Mouse (Mus musculus) neural tube, embryonic 15.5 days (tissue): ENCODE data around the gene Arid5b. TPM values are rescaled to one million over a fixed set of nuclear protein-coding genes. Genes with fewer than 3 reads are reported as not detected.
"Not testable (repeated sequence)": the region's sequence is repeated elsewhere in the genome, so short reads cannot be mapped to it uniquely, and the experiment has no call there.

Experiments used
- ATAC-seq: fragments of 200-750 bp; cut with Nextera tagmentation; 2 replicates; pipeline ENCODE4 v1.8.0; 2017; ENCODE audit warnings: mild to moderate bottlenecking, moderate TSS enrichment, moderate library complexity; ENCODE audit not compliant: low FRiP score
- H3K27ac ChIP-seq: fragments of 300-500 bp; sonication (generic); replicated peaks from 2 replicates; pipeline ENCODE4 v1.5.1; 2015; ENCODE audit warnings: mild to moderate bottlenecking, inconsistent platforms
- H3K27me3 ChIP-seq: fragments of 300-500 bp; sonication (generic); replicated peaks from 2 replicates; pipeline ENCODE4 v1.6.1; 2015; ENCODE audit warnings: inconsistent platforms
- H3K36me3 ChIP-seq: fragments of 300-500 bp; sonication (generic); 2 replicates; pipeline ENCODE4 v1.6.1; 2015; ENCODE audit warnings: inconsistent platforms
- H3K4me1 ChIP-seq: fragments of 300-500 bp; sonication (generic); 2 replicates; pipeline ENCODE4 v1.6.1; 2015; ENCODE audit warnings: inconsistent platforms
- H3K4me2 ChIP-seq: fragments of 300-500 bp; sonication (generic); 2 replicates; pipeline ENCODE4 v1.6.1; 2015; ENCODE audit warnings: inconsistent platforms, mild to moderate bottlenecking, moderate library complexity
- H3K4me3 ChIP-seq: fragments of 300-500 bp; sonication (generic); replicated peaks from 2 replicates; pipeline ENCODE4 v1.5.1; 2015; ENCODE audit warnings: mild to moderate bottlenecking, inconsistent platforms
- H3K9ac ChIP-seq: fragments of 300-500 bp; sonication (generic); replicated peaks from 2 replicates; pipeline ENCODE4 v1.6.1; 2015; ENCODE audit warnings: mild to moderate bottlenecking, inconsistent platforms
- H3K9me3 ChIP-seq: fragments of 300-500 bp; sonication (generic); replicated peaks from 2 replicates; pipeline ENCODE4 v1.6.1; 2016; ENCODE audit warnings: inconsistent platforms
- whole genome bisulfite sequencing: fragments of 180-500 bp; shearing (Covaris S2); methylation state at CpG from one replicate; pipeline ENCODE4 v1.1.7; 2015; ENCODE audit warnings: mixed read lengths; 5-methylcytosine and 5-hydroxymethylcytosine counted together
- polyA plus RNA-seq: library from polyadenylated mRNA; unstranded; fragments of >200 nt; fragmentation: Nextera tagmentation; extraction: Ambion mirVana; gene quantifications from 2 replicates; pipeline ENCODE4 v1.2.1, GENCODE M21; 2015

Gene Arid5b
- polyA plus RNA-seq, 1 experiment from 2014 or later: 18.4 TPM

DNA sequence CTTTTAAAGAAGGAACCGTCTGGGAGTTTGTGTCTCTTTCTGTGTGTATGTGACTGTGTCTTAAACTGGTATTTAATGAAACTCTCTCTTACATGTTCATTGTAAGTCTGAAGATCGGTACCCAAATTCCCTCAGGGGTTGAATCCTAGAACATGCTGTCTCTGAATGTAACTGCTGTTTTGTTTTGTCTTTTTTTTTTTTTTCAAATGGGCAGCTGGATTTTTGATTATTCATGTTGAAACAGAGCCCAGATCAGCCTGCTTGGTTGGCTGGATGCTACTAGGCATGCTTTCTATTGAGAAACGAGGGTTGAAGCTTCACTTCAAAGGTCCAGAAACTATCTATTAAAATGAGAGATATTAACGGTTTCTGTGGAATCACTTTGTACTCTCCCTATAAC lies 177.3 kb downstream of the Arid5b start:
- Histone ChIP-seq H3K36me3 (peaks cover 25% of the 10 kb centered on the region), H3K4me3 (no peak overlapping the region), H3K27me3 (no peaks in the 10 kb centered on the region), H3K9me3 (no peaks in the 10 kb centered on the region), H3K4me2 (no peak overlapping the region), H3K9ac (no peak overlapping the region), H3K4me1 (peaks cover 23% of the 10 kb centered on the region), H3K27ac (no peak overlapping the region)
- 80% methylated on average over 4 of the region's 4 CpGs for WGBS
- ATAC-seq: no peak

- H3K36me3 ChIP-seq: peaks cover 30% of the 10 kb centered on the region
- no peaks in the 10 kb centered on the region for H3K27me3 ChIP-seq
- WGBS: 80% methylated on average over 8 of the region's 8 CpGs
- H3K9ac ChIP-seq: no peak overlapping the region
- H3K4me2 ChIP-seq: no peak overlapping the region
- H3K27ac ChIP-seq: no peak overlapping the region
- peaks cover 16% of the 10 kb centered on the region for H3K4me1 ChIP-seq
- no peak overlapping the region for H3K4me3 ChIP-seq
- ATAC-seq: no peak
- no peaks in the 10 kb centered on the region for H3K9me3 ChIP-seq
Measured at GRCm38 (mm10) chr10:68100506-68100905, 178.0 kb downstream of the Arid5b start.

GRCm38 (mm10) chr10:68099801-68100200 lies 178.7 kb downstream of the Arid5b start:
- H3K9ac ChIP-seq, ATAC-seq, H3K27ac ChIP-seq, H3K4me2 ChIP-seq, H3K4me3 ChIP-seq, H3K27me3 ChIP-seq, H3K4me1 ChIP-seq, H3K9me3 ChIP-seq: not testable (repeated sequence)
- 95% methylated on average over 7 of the region's 7 CpGs for WGBS
- H3K36me3 ChIP-seq: peaks cover 30% of the 10 kb centered on the region

DNA sequence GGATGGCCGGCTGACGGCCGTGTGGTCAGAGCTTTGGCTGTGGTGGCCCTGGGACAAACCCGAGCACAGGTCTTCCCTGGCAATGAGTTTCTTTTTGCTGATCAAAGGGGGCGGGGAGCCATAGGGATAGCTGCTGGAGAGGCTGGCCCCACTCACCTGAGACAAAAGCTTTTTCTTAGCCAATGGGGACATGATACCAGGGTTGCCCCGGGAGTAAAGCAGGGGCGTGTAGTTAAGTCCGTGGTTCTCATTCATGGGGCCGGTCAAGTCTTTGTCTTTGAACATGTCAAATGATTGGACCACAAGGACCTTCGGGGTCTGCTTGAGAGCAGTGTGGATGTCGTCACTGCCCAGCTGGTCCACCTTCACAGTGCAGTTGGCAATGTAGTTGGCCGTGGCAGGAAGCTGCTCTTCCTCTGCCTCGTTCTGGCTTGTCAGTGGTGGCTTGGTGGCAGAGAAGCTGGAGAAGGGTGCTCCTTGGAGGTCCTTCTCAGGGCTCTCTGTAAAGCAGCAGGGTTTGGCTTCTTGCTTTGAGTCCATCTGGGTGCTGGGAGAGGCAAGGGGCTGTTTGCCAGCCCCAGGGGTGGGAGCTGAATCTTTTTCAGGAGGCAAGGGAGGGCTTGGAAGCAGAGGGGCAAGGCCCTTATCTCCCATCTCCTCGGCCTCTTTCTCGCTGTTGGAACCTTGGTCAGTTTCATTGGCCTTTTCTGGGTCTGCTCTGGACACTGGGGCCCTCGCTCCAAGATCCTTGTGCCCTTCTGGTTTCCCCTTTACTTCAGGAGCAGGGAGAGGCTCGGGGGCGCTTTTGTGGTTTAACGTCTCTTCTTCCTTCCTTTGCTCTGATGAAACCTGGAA lies 180.5 kb downstream of the Arid5b start:
- H3K4me2 ChIP-seq: no peak overlapping the region
- ATAC-seq: no peak
- H3K36me3 ChIP-seq: peaks cover 30% of the 10 kb centered on the region
- no peaks in the 10 kb centered on the region for H3K27me3 ChIP-seq
- no peaks in the 10 kb centered on the region for H3K9me3 ChIP-seq
- 90% methylated on average over 19 of the region's 19 CpGs for WGBS
- no peak overlapping the region for H3K27ac ChIP-seq
- no peak overlapping the region for H3K9ac ChIP-seq
- no peak overlapping the region for H3K4me3 ChIP-seq
- no peaks in the 10 kb centered on the region for H3K4me1 ChIP-seq

GRCm38 (mm10) chr10:68096395-68096794 lies 182.1 kb downstream of the Arid5b start:
- no peak for ATAC-seq
- WGBS: 95% methylated on average over 12 of the region's 12 CpGs
- H3K36me3 ChIP-seq: peaks cover 30% of the 10 kb centered on the region
- H3K27ac ChIP-seq: no peak overlapping the region
- no peaks in the 10 kb centered on the region for H3K9me3 ChIP-seq
- no peak overlapping the region for H3K9ac ChIP-seq
- H3K4me2 ChIP-seq: no peak overlapping the region
- no peak overlapping the region for H3K4me3 ChIP-seq
- H3K4me1 ChIP-seq: no peaks in the 10 kb centered on the region
- H3K27me3 ChIP-seq: no peaks in the 10 kb centered on the region

- Histone ChIP-seq H3K4me2 (no peak overlapping the region), H3K27me3 (no peaks in the 10 kb centered on the region), H3K4me1 (no peaks in the 10 kb centered on the region), H3K36me3 (peaks cover 24% of the 10 kb centered on the region), H3K9ac (no peak overlapping the region), H3K9me3 (no peaks in the 10 kb centered on the region), H3K27ac (no peak overlapping the region), H3K4me3 (no peak overlapping the region)
- no peak for ATAC-seq
- WGBS: 95% methylated on average over 2 of the region's 2 CpGs
Measured at GRCm38 (mm10) chr10:68095136-68095535, 183.4 kb downstream of the Arid5b start.

DNA sequence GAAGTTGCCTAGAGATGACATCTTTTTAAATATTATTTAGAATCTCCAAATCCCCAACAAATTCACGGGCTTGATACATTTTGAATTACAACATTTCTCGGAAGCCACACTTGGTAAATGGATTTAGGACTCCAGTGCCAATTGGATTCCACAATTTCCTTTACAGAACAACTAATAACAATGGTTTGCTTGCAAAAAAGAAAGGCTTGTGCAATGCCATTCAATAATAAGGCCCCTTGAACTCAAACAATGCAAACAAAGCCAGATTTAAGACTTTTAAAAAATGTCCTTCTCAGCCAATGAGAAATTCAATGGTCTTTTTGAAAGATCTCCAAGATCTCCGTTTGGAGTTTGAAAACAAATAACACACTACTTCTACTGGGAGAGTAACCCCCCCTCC lies 185.0 kb downstream of the Arid5b start:
- Histone ChIP-seq H3K36me3 (peaks cover 24% of the 10 kb centered on the region), H3K4me2 (no peak overlapping the region), H3K27me3 (no peaks in the 10 kb centered on the region), H3K27ac (no peak overlapping the region), H3K4me1 (no peaks in the 10 kb centered on the region), H3K9ac (no peak overlapping the region), H3K4me3 (no peak overlapping the region), H3K9me3 (no peaks in the 10 kb centered on the region)
- 71% methylated on average over 3 of the region's 3 CpGs for WGBS
- no peak for ATAC-seq

DNA sequence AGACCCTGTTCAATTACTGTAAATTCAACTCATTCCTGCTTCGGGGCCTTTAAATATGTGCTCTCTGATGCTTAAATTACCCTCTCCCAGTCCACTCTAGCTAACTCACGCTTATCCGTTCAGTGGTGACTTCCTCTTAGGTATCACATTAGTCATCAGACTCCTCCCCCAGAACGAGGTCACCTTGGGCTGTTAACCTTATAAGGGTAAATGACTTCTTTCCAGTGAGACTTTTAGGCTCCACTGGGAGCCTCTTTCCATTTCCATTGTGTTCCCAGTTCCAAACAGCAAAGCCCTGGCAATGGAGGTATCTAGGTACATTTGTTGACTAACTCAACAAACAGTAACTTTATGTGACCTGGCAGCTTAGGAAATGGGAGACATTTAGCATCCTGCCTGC lies 186.7 kb downstream of the Arid5b start:
- ATAC-seq: no peak
- 83% methylated on average over 4 of the region's 4 CpGs for WGBS

GRCm38 (mm10) chr10:68091011-68091410 lies 187.5 kb downstream of the Arid5b start:
- Histone ChIP-seq H3K36me3 (peaks cover 3% of the 10 kb centered on the region), H3K4me1 (no peaks in the 10 kb centered on the region), H3K4me3 (no peak overlapping the region), H3K4me2 (no peak overlapping the region), H3K27me3 (no peaks in the 10 kb centered on the region), H3K9ac (no peak overlapping the region), H3K27ac (no peak overlapping the region), H3K9me3 (no peaks in the 10 kb centered on the region)
- no peak for ATAC-seq
- 88% methylated on average over 11 of the region's 11 CpGs for WGBS

More for the DNA sequence above, 186.7 kb downstream of the Arid5b start:
- no peak overlapping the region for H3K27ac ChIP-seq
- H3K4me3 ChIP-seq: no peak overlapping the region
- no peak overlapping the region for H3K9ac ChIP-seq
- no peak overlapping the region for H3K4me2 ChIP-seq
- no peaks in the 10 kb centered on the region for H3K27me3 ChIP-seq
- H3K9me3 ChIP-seq: no peaks in the 10 kb centered on the region
- H3K4me1 ChIP-seq: no peaks in the 10 kb centered on the region
- peaks cover 11% of the 10 kb centered on the region for H3K36me3 ChIP-seq

DNA sequence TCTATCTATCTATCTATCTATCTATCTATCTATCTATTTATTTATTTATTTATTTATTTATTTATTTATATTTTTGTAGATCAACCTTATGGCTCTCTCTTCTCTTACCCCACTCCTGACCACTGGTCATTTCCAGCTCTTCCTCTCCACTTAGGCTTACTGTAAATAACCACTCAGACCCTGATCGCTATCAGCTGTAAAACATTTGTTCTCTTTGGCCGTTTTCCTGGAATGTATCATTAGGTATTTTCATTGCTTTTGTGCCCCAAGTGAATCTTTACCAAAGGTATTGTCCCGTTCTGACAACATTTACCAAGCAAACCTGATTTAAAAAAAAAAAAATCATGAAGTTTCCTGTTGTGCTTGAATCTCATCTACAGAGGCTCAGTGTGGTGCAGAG lies 188.0 kb downstream of the Arid5b start:
- Histone ChIP-seq H3K4me3 (no peak overlapping the region), H3K9me3 (no peaks in the 10 kb centered on the region), H3K9ac (no peak overlapping the region), H3K4me1 (no peaks in the 10 kb centered on the region), H3K27me3 (no peaks in the 10 kb centered on the region), H3K4me2 (no peak overlapping the region), H3K27ac (no peak overlapping the region), H3K36me3 (no peaks in the 10 kb centered on the region)
- no peak for ATAC-seq
- WGBS: 81% methylated on average over 3 of the region's 3 CpGs

DNA sequence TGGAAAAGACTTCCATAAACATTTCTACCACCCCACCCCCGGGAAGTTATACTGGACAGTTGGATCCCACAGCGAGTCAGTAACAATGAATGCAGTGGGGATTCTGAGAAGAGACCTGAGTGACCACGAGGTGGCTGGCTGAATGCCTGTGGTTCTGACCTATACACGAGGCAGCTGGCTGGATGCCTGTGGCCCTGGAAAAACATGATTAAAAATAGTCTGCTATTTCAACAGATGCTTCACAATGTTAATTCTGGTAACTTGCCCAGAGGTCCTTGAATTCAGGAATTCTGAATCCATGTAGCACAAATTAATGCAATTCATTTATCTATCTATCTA lies 188.4 kb downstream of the Arid5b start:
- Histone ChIP-seq H3K9ac (no peak overlapping the region), H3K4me2 (no peak overlapping the region), H3K4me1 (no peaks in the 10 kb centered on the region), H3K9me3 (no peaks in the 10 kb centered on the region), H3K27me3 (no peaks in the 10 kb centered on the region), H3K27ac (no peak overlapping the region), H3K36me3 (no peaks in the 10 kb centered on the region), H3K4me3 (no peak overlapping the region)
- ATAC-seq: no peak
- WGBS: 74% methylated on average over 4 of the region's 4 CpGs

- Histone ChIP-seq H3K9ac (no peak overlapping the region), H3K27ac (no peak overlapping the region), H3K36me3 (no peaks in the 10 kb centered on the region), H3K4me1 (no peaks in the 10 kb centered on the region), H3K4me2 (no peak overlapping the region), H3K9me3 (no peaks in the 10 kb centered on the region), H3K27me3 (no peaks in the 10 kb centered on the region), H3K4me3 (no peak overlapping the region)
- ATAC-seq: no peak; the same call in 1 of the 2 replicates
- 72% methylated on average over 15 of the region's 15 CpGs for WGBS
Measured at GRCm38 (mm10) chr10:68089435-68090196, 188.9 kb downstream of the Arid5b start.
